Mouse (Mus musculus) spleen, adult 2 months (tissue): ENCODE measurements around the gene Vhl.

ENCODE experiments used
- CTCF ChIP-seq: fragments of 200-500 bp; IDR thresholded peaks from 2 replicates; pipeline ENCODE4 v1.5.1; 2011; ENCODE audit warnings: mild to moderate bottlenecking, inconsistent platforms; ENCODE audit not compliant: insufficient read depth, insufficient read length, insufficient replicate concordance; ENCODE audit errors: extremely low read depth
- POLR2A ChIP-seq: fragments of 200-500 bp; IDR thresholded peaks from 2 replicates; pipeline ENCODE4 v1.6.1; 2011; ENCODE audit warnings: low read depth, low read length, inconsistent platforms

DNA sequence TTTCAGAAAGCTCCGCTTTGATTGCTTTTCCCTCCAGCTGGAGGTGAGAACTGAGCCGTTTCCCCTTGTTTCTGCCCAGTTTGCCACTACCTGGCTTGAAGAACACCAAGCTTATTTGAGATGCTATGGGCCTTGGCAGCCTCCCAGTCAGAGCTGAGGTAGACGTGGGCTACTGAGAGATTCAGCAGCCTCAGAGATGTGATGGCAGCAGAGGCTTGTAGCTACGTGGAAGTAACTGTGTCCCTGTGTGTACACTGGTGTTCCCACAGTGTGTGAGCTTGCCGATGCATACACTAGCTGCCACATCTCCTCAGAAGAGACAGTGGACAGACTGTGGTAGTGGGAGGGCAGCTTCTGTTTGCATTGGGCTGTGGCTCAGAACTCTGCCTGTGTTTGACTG is 38.7 kb upstream of the Vhl start:
- TF ChIP-seq POLR2A: no peak
- no peak for TF ChIP-seq CTCF
